Mouse (Mus musculus): ENCODE measurements around the gene Btbd35f15.
"Not testable (repeated sequence)": the region's sequence is repeated elsewhere in the genome, so short reads cannot be mapped to it uniquely, and the experiment has no call there.

The Btbd35f15 gene

GRCm38 (mm10) chrX:33577214-33577613 is at the start of gene Btbd35f15:
TSS of gene Btbd35f15 (minus strand) at chrX:33577314.
- DNase-seq (ENCODE audit: low spot score) = not testable (repeated sequence)

Measured in urinary bladder, postnatal 10 days (tissue).